Mouse (Mus musculus) embryonic fibroblast, embryonic 13.5 days (primary cell): ENCODE results near the gene Pcdh7. TPM values are rescaled to one million over a fixed set of nuclear protein-coding genes. Genes with fewer than 3 reads are reported as not detected.
"Not testable (repeated sequence)": the region's sequence is repeated elsewhere in the genome, so short reads cannot be mapped to it uniquely, and the experiment has no call there.

ENCODE experiments used
- H3K27ac ChIP-seq: 2 replicates; pipeline ENCODE4 v1.5.1; 2012; ENCODE audit warnings: low read length, control low read depth, inconsistent platforms; ENCODE audit not compliant: insufficient read depth
- H3K4me1 ChIP-seq: 2 replicates; pipeline ENCODE4 v1.6.1; 2011; ENCODE audit warnings: low read length; ENCODE audit not compliant: control insufficient read depth, insufficient read depth
- H3K4me3 ChIP-seq: 2 replicates; pipeline ENCODE4 v1.5.1; 2011; ENCODE audit warnings: mild to moderate bottlenecking, control low read depth, low read length; ENCODE audit not compliant: insufficient read depth
- CTCF ChIP-seq: IDR thresholded peaks from 2 replicates; pipeline ENCODE4 v1.5.1; 2011; ENCODE audit warnings: mild to moderate bottlenecking, control low read depth, low read length, moderate library complexity, borderline replicate concordance; ENCODE audit not compliant: insufficient read depth
- POLR2A ChIP-seq: IDR thresholded peaks from 2 replicates; pipeline ENCODE4 v1.6.1; 2011; ENCODE audit warnings: low read depth, mild to moderate bottlenecking, control low read depth, low read length, moderate library complexity
- polyA plus RNA-seq: library from polyadenylated mRNA; stranded (reverse); fragments of >200 nt; gene quantifications from 2 replicates; pipeline ENCODE4 v1.2.4, GENCODE M21; 2011; ENCODE audit warnings: low read depth; ENCODE audit not compliant: missing spikeins, insufficient read length

The Pcdh7 gene
- 61.2 and 63.8 TPM in 2 replicates for polyA plus RNA-seq

- H3K4me3 ChIP-seq = peak within 1 kb of the TSS; percentile 72
- peak within 1 kb of the TSS; percentile 69 for H3K27ac ChIP-seq
Measured at GRCm38 (mm10) chr5:57717906-57718875, at the start of gene Pcdh7. Gene Pcdh7 (plus strand): TSS chr5:57717967.

DNA sequence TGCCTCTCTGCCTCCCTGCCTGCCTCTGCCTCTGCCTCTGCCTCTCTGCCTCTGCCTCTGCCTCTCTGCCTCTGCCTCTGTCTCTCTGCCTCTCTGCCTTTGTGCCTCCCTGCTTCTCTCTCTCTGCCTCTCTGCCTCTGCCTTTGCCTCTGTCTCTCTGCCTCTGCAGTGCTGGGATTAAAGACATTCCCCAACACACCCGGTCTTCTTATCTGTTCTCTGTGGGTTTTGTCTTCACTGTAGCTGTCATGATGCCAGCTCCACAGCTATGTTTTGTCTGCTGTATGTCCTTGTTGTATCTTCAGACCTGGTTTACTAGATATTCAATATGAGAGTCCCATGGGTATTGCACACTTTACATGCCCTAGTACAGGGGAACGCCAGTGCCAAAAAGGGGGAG is 40.8 kb upstream of the Pcdh7 start:
- H3K4me1 ChIP-seq, H3K4me3 ChIP-seq, H3K27ac ChIP-seq: not testable (repeated sequence)

More at GRCm38 (mm10) chr5:57717906-57718875, at the start of gene Pcdh7:
- peak; percentile 92 for TF ChIP-seq POLR2A
- TF ChIP-seq CTCF = no peak
- H3K4me1 ChIP-seq = no peaks in the 10 kb centered on the region

- no peak overlapping the region for H3K27ac ChIP-seq
- TF ChIP-seq CTCF = no peak
- TF ChIP-seq POLR2A = no peak
- H3K4me3 ChIP-seq = no peak overlapping the region
- no peaks in the 10 kb centered on the region for H3K4me1 ChIP-seq
Measured at GRCm38 (mm10) chr5:57708396-57708795, 9.4 kb upstream of the Pcdh7 start.

- peak overlapping the region; percentile 27 for H3K27ac ChIP-seq
- H3K4me1 ChIP-seq = no peaks in the 10 kb centered on the region
- no peak for TF ChIP-seq CTCF
- no peak for TF ChIP-seq POLR2A
- H3K4me3 ChIP-seq = peak overlapping the region; percentile 34
Measured at GRCm38 (mm10) chr5:57713980-57714379, 3.8 kb upstream of the Pcdh7 start.

DNA sequence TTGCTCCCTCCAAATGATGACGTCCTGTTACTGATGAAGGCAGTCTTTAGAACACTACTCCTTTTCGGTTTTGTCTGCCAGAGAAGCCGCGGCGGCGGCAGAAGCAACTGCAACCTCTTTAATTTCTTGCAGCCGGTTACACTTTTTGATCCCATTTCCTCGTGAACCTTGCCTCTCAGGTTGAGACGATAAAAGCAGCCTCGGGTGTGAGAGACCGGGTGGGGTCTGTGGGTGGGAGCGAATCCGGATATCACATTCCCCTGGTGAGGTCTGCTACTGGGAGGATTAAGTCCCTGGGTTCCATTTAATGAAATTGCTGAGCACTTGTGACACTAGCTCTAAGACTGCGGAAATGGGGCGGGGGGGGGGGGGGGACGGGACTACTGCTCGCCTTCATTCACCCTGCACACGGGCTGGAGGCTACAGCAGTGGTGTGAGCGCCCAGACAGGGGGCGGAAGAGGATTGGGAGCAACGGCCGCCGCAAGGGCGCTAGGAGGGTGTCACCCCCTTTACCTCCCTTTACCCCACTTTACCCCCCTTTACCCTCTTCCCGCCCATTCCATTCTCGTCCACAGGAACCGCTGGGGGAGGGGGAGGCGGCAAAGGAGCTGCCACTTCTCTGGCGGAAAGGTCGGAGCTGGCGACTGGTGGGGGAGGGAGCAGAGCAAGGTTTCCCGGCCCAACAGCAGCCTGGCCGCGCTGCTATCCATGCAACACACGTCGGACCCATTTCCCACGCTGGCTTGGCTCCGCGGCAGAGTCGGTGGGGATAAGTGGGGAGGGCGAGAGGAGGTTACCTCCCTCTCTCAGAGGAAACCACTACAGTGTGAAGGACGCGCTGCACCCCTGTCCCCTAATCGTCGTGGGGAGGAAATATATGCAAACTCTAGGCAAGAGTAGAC is 2.9 kb upstream of the Pcdh7 start:
- peak; percentile 37; the same call in 1 of the 2 replicates for TF ChIP-seq CTCF
- TF ChIP-seq POLR2A = peak; percentile 50
- Histone ChIP-seq H3K27ac (peak overlapping the region; percentile 69), H3K4me3 (peak overlapping the region; percentile 72), H3K4me1 (no peaks in the 10 kb centered on the region)

- Histone ChIP-seq H3K27ac (peak overlapping the region; percentile 69), H3K4me3 (peak overlapping the region; percentile 72), H3K4me1 (no peaks in the 10 kb centered on the region)
- TF ChIP-seq POLR2A (peak; percentile 34; the same call in 1 of the 2 replicates), CTCF (no peak)
Measured at GRCm38 (mm10) chr5:57715524-57716400, 2.0 kb upstream of the Pcdh7 start.

DNA sequence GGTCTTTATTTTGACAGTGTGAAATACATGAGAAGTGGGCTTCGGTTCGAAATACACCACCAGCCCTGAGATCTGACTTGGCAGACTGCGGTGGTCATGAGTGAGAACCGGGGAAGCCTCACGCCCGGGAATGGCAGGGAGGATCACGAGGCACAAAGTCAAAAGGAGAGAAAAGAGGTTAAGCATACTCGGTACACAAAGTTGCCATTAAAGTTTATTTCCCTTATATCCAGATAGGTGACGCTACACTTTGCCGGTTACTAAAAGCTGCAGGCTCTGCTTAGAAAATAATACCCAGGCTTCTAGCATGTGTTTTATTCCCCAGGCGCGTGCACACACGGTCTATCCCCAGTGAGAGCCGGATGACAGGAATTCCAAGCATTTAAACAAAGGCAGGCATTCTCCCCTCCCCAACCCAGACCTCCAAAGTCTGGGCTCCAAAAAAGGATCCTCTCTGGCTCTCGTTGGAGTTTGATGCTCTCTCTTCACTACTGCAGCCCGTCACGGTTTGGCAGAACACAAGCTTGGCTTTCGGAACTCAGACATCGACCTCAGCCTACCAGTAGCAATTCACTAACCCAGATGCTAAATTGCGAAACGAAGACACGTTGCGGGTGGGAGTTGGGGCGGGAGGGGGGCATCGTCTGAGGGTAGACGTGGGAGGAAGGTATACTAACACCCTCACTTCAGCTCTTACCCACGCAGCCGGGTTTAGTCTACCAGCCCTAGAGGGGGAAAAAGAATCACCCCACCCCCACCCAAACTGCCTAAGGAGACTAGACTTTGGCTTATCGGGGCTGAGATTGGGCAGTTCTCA is 1.1 kb upstream of the Pcdh7 start:
- H3K27ac ChIP-seq = peak overlapping the region; percentile 69
- H3K4me3 ChIP-seq = peak overlapping the region; percentile 72
- TF ChIP-seq CTCF (no peak), POLR2A (peak; percentile 51; the same call in 1 of the 2 replicates)
- no peaks in the 10 kb centered on the region for H3K4me1 ChIP-seq

DNA sequence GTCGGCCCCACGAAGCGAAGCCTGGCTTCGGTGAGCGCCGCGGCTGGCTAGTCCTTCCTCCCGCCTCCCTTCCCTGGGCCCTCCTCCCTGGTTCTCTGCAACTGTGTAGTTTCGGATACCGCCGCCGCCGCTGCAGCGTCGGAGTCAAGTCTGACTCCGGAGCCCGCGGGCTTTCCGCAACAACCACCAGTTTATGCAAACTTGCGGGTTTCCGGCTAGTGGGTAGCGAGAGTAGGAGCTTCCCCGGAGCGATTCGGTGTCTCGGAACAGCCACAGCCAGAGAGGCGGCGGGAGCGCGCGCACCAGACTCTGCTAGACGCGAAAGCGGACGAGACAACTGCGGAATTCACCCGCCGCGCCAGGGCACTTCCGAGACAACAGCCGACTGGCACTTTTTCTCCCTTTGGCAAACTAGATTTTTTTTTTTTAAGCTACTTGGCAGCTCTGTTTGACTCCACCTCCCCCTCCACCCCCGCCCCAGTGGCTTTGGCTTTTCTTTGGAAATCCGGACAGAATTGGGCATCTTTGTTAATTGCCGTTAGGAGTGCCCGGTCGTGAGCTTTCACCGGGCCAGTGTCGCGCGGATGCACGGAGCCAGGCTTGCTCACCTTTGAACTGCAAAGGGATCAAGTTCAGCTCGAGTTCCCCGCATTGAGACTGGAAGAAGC is 395 bp upstream of the Pcdh7 start:
- Histone ChIP-seq H3K27ac (peak overlapping the region; percentile 69), H3K4me1 (no peaks in the 10 kb centered on the region), H3K4me3 (peak overlapping the region; percentile 72)
- no peak for TF ChIP-seq POLR2A
- TF ChIP-seq CTCF = no peak
